Mouse (Mus musculus) ES-Bruce4 (cell line): ENCODE data around the gene Rps6ka2.

Source experiments
- CTCF ChIP-seq: IDR thresholded peaks from one replicate; pipeline ENCODE4 v1.8.1; 2011; ENCODE audit warnings: low read depth, low read length
- EP300 ChIP-seq: IDR thresholded peaks from 2 replicates; pipeline ENCODE4 v1.6.1; 2011; ENCODE audit warnings: low read depth, low read length; ENCODE audit not compliant: insufficient read depth

GRCm38 (mm10) chr17:7169627-7170303, at the start of gene Rps6ka2:
- TF ChIP-seq CTCF (no peak), EP300 (no peak)
